Mouse (Mus musculus) spleen, postnatal 4 days (tissue): ENCODE data around the gene Prkar2b.

ENCODE experiments used
- DNase-seq, 2 experiments: peaks; one replicate each; pipeline ENCODE4 v3.0.0; 2022; ENCODE audit warnings: low spot score in 2 of 2

Gene Prkar2b

DNA sequence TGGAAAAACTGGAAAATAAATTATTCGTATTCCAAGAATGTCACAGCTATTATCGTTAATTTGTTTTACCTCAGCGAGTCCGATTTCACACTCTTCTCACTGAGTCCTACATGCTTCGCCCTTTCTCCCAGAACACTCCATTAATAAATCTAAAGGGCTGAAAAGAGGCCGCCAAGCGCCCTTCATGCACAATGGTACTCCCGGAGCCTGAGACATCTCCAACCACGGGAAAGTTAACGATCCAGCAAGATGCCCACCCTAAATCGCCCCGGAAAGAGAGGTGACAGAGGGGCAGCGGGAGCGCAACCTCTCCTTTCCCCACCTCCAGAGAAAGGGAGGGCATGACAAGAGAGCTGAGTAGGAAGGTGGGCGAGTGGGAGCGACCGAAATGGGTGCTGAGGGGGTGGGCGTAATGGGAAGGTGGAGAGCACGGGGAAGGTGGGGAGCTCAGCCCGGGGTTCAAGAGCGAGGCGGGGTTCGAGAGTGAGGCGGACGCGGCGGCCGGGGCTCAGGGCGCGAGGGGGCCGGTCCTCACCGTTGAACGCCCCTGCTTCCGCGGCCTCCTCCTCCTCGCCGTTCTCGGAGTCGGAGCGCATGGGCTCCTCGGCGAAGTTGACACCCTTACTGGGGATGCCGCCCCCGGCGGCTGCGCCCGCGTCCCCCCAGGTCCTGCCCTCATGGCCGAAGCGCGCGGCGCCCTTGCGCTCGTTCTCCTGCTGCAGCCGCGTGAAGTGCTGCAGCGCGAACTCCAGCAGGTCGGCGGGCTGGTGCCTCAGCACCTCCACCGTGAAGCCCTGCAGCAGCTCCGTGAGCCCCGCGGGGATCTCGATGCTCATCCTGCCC, 628 bp downstream of the Prkar2b start:
- peak in 1 of 2 experiments; percentile 85 for DNase-seq

DNA sequence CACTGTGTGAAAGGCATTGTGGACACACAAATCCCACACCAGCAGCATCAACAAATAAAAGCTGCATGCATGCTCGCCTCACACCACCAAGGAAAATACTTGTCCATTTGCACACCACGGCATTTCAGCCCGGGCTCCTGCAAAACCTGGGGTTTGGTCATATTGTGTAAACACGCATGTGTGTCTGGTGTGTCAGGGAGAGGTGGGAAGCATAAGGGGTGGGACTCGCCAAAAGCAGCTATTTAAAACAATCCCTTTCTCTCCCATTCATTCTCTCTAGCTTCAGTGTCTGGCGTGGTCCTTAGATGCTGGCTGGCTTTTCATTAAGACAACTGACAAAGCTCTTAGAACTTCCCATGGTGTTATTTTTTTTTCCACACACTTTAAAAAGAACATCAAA, 1.4 kb downstream of the Prkar2b start:
- no peak for DNase-seq

GRCm38 (mm10) chr12:32059135-32059534, 2.0 kb downstream of the Prkar2b start:
- no peak for DNase-seq

GRCm38 (mm10) chr12:32057461-32058199, 3.5 kb downstream of the Prkar2b start:
- DNase-seq: peak in 1 of 2 experiments; percentile 59

GRCm38 (mm10) chr12:32055797-32056196, 5.3 kb downstream of the Prkar2b start:
- no peak for DNase-seq

- DNase-seq: peak in 1 of 2 experiments; percentile 57
Measured at GRCm38 (mm10) chr12:32054476-32055166, 6.5 kb downstream of the Prkar2b start.

DNA sequence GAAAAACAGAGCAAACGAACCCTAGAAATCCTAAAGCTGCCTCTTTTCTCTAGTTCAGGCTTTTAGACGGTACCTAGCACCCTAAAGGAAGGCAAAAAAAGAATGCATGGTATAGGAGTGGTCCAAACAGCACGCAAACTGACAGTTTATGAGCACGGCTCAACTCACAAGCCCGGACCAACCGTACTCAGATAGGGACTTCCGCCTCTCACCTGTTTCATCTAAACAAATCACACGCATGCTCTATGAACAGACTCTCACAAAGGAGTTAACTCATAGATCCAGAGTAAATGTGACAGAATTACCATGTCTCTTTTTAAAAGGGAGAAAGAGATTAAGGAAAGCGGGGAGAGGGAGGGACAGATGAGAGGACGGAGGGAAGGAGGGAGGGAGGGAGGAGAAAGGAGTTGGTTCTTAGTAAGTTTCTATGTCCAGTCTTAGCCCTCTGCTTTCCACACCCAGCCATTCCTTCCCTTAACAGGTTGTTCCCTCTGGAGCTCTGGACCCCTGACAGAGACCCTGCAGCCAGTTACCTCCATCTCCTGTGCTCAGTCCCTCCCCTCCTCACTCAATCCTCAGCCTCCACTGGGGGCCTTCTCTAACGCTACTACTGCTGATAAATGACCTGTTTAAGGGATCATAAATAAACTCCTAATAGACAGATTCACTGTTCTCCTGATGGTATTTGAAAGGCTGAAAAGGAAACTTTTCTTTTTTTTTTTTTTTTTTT, 7.3 kb downstream of the Prkar2b start:
- peak in 1 of 2 experiments; percentile 52 for DNase-seq

- DNase-seq: no peak
Measured at GRCm38 (mm10) chr12:32052882-32053281, 8.2 kb downstream of the Prkar2b start.

GRCm38 (mm10) chr12:32050165-32050564, 10.9 kb downstream of the Prkar2b start:
- peak; percentile 61 to 70 for DNase-seq

DNA sequence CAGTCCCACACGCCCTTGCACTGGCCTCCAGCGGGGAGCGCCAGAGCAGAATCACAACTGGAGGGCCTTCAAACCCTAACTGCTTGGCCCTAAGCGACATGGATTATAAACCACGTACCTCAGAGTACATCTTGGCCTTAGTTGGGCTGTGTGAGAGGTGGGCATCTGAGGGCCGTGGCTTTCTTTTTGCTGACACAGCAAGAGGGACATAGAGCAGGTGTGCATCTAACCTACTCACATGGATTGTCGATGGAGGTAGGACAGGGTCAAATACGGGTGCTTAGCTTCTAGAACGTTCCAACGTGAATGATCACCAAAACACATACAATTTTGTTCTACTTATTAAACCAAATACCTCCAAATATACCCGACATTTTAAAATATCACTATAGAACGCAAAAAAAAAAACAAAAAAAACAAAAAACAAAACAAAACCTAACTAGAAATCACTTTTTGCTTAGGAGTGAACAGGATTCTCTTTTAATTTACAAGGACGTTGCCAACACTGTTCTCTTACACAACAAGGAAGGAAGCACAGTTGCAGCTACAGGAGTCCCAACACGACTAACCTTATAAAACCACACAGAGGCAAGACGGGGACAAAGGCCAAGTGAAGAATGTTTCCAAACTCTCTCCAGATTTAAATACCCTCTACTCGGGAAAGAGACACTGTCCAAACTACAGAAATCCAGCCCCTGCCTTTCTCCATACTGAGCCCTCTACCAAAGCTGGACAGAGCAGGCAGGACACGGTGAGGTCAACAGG, 15.3 kb downstream of the Prkar2b start:
- no peak for DNase-seq

- DNase-seq: no peak
Measured at GRCm38 (mm10) chr12:32044487-32045134, 16.5 kb downstream of the Prkar2b start.

- no peak for DNase-seq
Measured at GRCm38 (mm10) chr12:32033536-32033935, 27.6 kb downstream of the Prkar2b start.

DNA sequence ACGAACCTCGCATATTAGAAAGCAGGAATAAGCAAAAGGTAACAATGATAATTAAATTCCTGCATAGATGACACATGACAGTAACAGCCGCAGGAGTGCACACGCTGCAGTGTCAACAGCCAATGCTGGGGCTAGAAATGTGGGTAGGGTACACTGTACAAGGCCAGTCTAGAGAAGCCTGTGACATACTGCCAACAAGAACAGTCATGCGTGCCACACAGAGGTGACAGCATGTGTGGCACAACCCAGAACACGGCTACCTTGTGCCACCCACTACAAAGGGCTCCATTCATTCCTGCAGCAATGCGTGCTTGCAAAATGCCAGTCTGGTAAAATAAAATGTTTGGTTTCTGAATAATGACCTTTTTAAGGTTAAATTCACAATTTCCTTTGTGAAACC, 28.2 kb downstream of the Prkar2b start:
- DNase-seq: no peak

- no peak for DNase-seq
Measured at GRCm38 (mm10) chr12:32018376-32018750, 42.7 kb downstream of the Prkar2b start.

DNA sequence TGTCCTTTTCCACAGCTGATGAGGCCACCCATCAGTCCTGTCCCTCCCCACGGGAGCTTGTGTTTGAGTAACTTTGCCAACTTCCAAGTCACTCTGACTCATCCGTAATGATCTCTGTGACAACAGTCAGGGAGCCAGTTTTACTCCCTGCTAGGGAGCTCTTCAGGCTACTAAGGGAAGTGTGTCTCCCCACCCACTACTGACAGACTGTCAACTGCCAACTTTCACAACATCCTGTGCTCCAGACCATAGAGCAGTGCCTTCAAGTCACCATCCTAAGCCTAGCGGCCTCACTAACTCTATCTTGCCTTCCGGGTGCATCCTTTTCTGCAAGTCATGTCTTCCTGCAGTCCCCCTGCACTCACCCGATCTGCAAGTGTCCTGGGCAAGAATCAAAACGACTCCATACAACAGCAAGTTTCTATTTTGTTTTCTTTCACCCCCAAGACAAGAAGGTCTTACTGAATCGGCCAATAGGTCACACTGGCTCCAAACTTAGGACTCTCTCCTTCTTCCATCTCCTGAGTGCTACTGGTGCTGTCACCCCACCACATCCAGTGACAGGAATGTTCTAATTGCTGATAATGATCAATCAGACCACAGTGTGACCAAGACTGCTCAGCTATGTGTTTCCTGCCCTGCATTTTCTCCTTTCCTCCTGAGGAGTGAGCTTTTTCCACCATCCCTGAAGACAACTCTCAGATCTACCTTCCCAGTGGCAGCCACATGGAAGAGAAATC, 43.3 kb downstream of the Prkar2b start:
- DNase-seq: peak in 1 of 2 experiments; percentile 25

DNA sequence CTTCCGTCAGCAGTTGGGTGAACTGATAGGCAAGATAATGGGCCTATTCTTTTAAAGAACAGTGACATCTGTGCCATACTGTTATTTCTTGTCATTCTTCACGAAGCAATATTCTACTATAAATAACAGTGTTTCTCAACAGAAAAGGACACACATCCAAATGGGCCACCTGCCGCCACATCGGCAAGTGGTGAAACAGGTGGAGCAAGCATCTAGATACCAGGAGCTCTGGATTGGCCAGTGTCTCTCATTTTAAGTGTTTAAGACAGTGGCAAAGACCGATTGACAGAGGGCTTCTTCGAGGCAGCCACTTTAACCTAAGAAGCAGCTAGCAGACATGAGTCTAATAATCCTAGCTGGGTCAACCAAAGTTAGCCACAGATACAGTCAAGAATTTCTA, 44.6 kb downstream of the Prkar2b start:
- no peak for DNase-seq

DNA sequence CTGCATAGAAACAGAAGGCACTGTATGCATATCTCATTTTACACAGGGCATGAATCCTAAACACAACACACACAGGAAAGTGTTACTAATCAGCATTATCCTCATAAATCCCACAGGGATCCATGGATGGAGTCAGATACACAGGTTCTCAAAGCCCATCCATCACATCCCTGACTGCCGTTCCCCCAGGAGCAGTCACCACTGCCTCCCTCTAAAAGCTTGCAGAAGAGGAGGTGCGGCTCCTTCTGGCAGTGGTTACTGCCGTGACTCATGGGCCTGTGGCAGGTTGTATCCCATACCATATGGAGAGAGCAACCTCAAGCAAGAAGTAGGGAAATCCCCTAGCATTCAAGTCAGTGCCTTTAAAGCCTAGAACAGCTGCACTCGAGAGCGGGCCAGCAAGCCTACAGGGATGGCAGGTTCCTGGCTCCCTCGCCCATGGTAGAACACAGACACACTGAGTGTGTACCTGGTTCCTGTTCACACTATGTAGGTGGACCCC, 45.8 kb downstream of the Prkar2b start:
- DNase-seq: no peak

GRCm38 (mm10) chr12:32014811-32015210, 46.3 kb downstream of the Prkar2b start:
- no peak for DNase-seq

DNA sequence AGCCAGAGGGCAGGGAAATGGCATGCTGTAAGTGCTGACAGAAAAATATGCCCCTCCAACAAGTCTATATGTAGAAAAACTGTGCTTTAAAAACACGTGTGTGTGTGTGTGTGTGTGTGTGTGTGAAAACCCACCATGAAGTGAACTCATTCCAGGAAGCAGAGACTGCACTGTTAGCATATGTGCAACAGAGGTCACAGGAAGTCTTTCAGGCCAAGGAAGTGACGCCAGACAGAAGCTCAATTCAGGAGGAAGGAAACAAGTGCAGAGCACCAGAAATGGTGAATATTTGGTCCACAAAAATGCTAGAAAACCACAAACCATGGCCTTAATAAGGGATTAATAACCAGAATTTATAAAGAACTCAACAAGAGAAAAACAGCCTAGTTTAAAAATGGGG, 48.9 kb downstream of the Prkar2b start:
- no peak for DNase-seq

DNA sequence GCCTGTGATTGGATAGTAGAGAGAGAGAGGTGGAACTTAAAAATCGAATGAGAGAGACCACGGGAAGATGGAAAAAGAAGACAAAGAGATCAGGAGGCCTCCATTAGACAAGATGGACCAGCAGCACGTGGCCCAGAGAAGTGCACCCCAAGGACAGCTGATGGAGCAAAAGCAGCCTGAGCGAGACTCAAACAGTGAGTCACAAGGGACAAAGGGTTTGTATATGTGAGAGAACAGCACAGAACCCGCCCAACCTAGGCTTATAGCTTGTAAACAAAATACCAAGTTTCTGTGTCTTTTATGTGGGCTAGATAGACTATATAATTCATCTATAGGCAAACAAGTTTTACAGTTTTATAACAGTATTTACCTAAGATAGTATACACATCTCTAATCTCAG, 50.0 kb downstream of the Prkar2b start:
- no peak for DNase-seq
